Mouse (Mus musculus) limb, embryonic 11.5 days (tissue): ENCODE measurements at regions not wholly inside any gene's neighbourhood (a gene's known extent, or its start where the extent isn't known, plus 50 kb on each side); places are given as distances from the start of the nearest gene placed in this dataset.

ENCODE experiments used
- ATAC-seq: fragments of 200-750 bp; cut with Nextera tagmentation; 2 replicates; pipeline ENCODE4 v1.8.0; 2017; ENCODE audit warnings: low read depth; ENCODE audit not compliant: insufficient number of reproducible peaks, low FRiP score, low TSS enrichment
- DNase-seq: peaks from one replicate; pipeline ENCODE4 v3.0.0-alpha.2; 2015; ENCODE audit warnings: low spot score
- H3K27ac ChIP-seq: fragments of 300-500 bp; sonication (generic); replicated peaks from 2 replicates; pipeline ENCODE4 v1.5.1; 2014; ENCODE audit warnings: low read depth, mild to moderate bottlenecking, low read length
- H3K27me3 ChIP-seq: fragments of 300-500 bp; sonication (generic); 2 replicates; pipeline ENCODE4 v1.6.1; 2014; ENCODE audit warnings: mild to moderate bottlenecking, low read length, mixed read lengths; ENCODE audit not compliant: control insufficient read depth, insufficient read depth
- H3K36me3 ChIP-seq: fragments of 300-500 bp; sonication (generic); 2 replicates; pipeline ENCODE4 v1.6.1; 2014; ENCODE audit warnings: mild to moderate bottlenecking, low read length, moderate library complexity, mixed read lengths; ENCODE audit not compliant: control insufficient read depth, insufficient read depth
- H3K4me1 ChIP-seq: fragments of 300-500 bp; sonication (generic); 2 replicates; pipeline ENCODE4 v1.6.1; 2014; ENCODE audit warnings: low read length, mixed read lengths; ENCODE audit not compliant: control insufficient read depth, insufficient read depth
- H3K4me2 ChIP-seq: fragments of 300-500 bp; sonication (generic); 2 replicates; pipeline ENCODE4 v1.6.1; 2014; ENCODE audit warnings: low read depth, mild to moderate bottlenecking, moderate library complexity; ENCODE audit not compliant: severe bottlenecking
- H3K4me3 ChIP-seq: fragments of 300-500 bp; sonication (generic); 2 replicates; pipeline ENCODE4 v1.5.1; 2014; ENCODE audit warnings: low read depth, low read length
- H3K9ac ChIP-seq: fragments of 300-500 bp; sonication (generic); 2 replicates; pipeline ENCODE4 v1.6.1; 2014; ENCODE audit warnings: mild to moderate bottlenecking, low read length
- H3K9me3 ChIP-seq: fragments of 300-500 bp; sonication (generic); 2 replicates; pipeline ENCODE4 v1.6.1; 2016; ENCODE audit warnings: low read length; ENCODE audit not compliant: control insufficient read depth
- WGBS: fragments of 180-500 bp; shearing (Covaris S2); extraction: QIAGEN DNeasy Blood & Tissue Kit; methylation state at CpG from one replicate; pipeline ENCODE4 v1.1.7; 2014; 5-methylcytosine and 5-hydroxymethylcytosine counted together

GRCm38 (mm10) chr2:146631098-146631497 is 119.0 kb upstream of the Ralgapa2 start:
- Histone ChIP-seq H3K4me2 (no peak overlapping the region), H3K36me3 (no peaks in the 10 kb centered on the region), H3K4me3 (no peak overlapping the region), H3K4me1 (no peaks in the 10 kb centered on the region), H3K9me3 (no peaks in the 10 kb centered on the region), H3K27me3 (no peaks in the 10 kb centered on the region), H3K9ac (no peak overlapping the region), H3K27ac (no peak overlapping the region)
- ATAC-seq (no peak), DNase-seq (no peak)
- WGBS = 78% methylated on average over 5 of the region's 5 CpGs

GRCm38 (mm10) chr2:146633329-146634070 is 121.4 kb upstream of the Ralgapa2 start:
- Histone ChIP-seq H3K27ac (no peak overlapping the region), H3K36me3 (no peaks in the 10 kb centered on the region), H3K4me3 (no peak overlapping the region), H3K9ac (no peak overlapping the region), H3K4me1 (no peaks in the 10 kb centered on the region), H3K4me2 (no peak overlapping the region), H3K27me3 (no peaks in the 10 kb centered on the region), H3K9me3 (no peaks in the 10 kb centered on the region)
- ATAC-seq (peak; percentile 71; the same call in 1 of the 2 replicates), DNase-seq (peak; percentile 84)
- 51% methylated on average over 16 of the region's 16 CpGs for WGBS

- WGBS = 62% methylated on average over 5 of the region's 5 CpGs
- H3K4me2 ChIP-seq = no peak overlapping the region
- H3K27ac ChIP-seq = no peak overlapping the region
- H3K4me3 ChIP-seq = no peak overlapping the region
- H3K9me3 ChIP-seq = no peaks in the 10 kb centered on the region
- H3K4me1 ChIP-seq = no peaks in the 10 kb centered on the region
- DNase-seq (no peak), ATAC-seq (no peak)
- H3K27me3 ChIP-seq = no peaks in the 10 kb centered on the region
- H3K36me3 ChIP-seq = no peaks in the 10 kb centered on the region
- H3K9ac ChIP-seq = no peak overlapping the region
Measured at GRCm38 (mm10) chr2:146637573-146637972, 125.4 kb upstream of the Ralgapa2 start.

GRCm38 (mm10) chr2:146646237-146646972 is 134.3 kb upstream of the Ralgapa2 start:
- Histone ChIP-seq H3K4me1 (no peaks in the 10 kb centered on the region), H3K27me3 (no peaks in the 10 kb centered on the region), H3K9ac (no peak overlapping the region), H3K4me2 (no peak overlapping the region; the same call in 1 of the 2 replicates), H3K36me3 (no peaks in the 10 kb centered on the region), H3K27ac (no peak overlapping the region), H3K4me3 (no peak overlapping the region), H3K9me3 (no peaks in the 10 kb centered on the region)
- ATAC-seq (peak; percentile 57; the same call in 1 of the 2 replicates), DNase-seq (peak; percentile 48)
- WGBS = 30% methylated on average over 16 of the region's 16 CpGs

- Histone ChIP-seq H3K4me1 (no peaks in the 10 kb centered on the region), H3K9ac (no peak overlapping the region), H3K27ac (no peak overlapping the region), H3K4me2 (no peak overlapping the region), H3K27me3 (no peaks in the 10 kb centered on the region), H3K9me3 (no peaks in the 10 kb centered on the region), H3K36me3 (no peaks in the 10 kb centered on the region), H3K4me3 (no peak overlapping the region)
- DNase-seq = no peak
- no peak for ATAC-seq
- 88% methylated on average over 2 of the region's 2 CpGs for WGBS
Measured at GRCm38 (mm10) chr2:146646973-146647282, 134.8 kb upstream of the Ralgapa2 start.

GRCm38 (mm10) chr2:146661346-146661745 is 149.2 kb upstream of the Ralgapa2 start:
- no peak for ATAC-seq
- Histone ChIP-seq H3K4me3 (no peak overlapping the region), H3K4me2 (no peak overlapping the region), H3K27me3 (no peaks in the 10 kb centered on the region), H3K4me1 (no peaks in the 10 kb centered on the region), H3K36me3 (no peaks in the 10 kb centered on the region), H3K9me3 (no peaks in the 10 kb centered on the region), H3K9ac (no peak overlapping the region), H3K27ac (no peak overlapping the region)
- no peak for DNase-seq
- WGBS = 57% methylated on average over 3 of the region's 3 CpGs

- ATAC-seq = no peak
- WGBS = 82% methylated on average over 2 of the region's 2 CpGs
- no peaks in the 10 kb centered on the region for H3K36me3 ChIP-seq
Measured at GRCm38 (mm10) chr2:146672761-146673160, 160.6 kb upstream of the Ralgapa2 start.

GRCm38 (mm10) chr2:146681979-146682378 is 169.8 kb upstream of the Ralgapa2 start:
- no peak overlapping the region for H3K4me2 ChIP-seq
- WGBS = 69% methylated on average over 3 of the region's 3 CpGs
- H3K9me3 ChIP-seq = no peaks in the 10 kb centered on the region
- H3K9ac ChIP-seq = no peak overlapping the region
- peaks cover 4% of the 10 kb centered on the region; the same call in 1 of the 2 replicates for H3K4me1 ChIP-seq
- H3K27ac ChIP-seq = no peak overlapping the region
- H3K36me3 ChIP-seq = no peaks in the 10 kb centered on the region
- H3K27me3 ChIP-seq = no peaks in the 10 kb centered on the region
- no peak for ATAC-seq
- DNase-seq = no peak
- H3K4me3 ChIP-seq = no peak overlapping the region

More at GRCm38 (mm10) chr2:146672761-146673160, 160.6 kb upstream of the Ralgapa2 start:
- no peak overlapping the region for H3K4me2 ChIP-seq
- H3K9ac ChIP-seq = no peak overlapping the region
- no peaks in the 10 kb centered on the region for H3K27me3 ChIP-seq
- no peak for DNase-seq
- H3K4me1 ChIP-seq = no peaks in the 10 kb centered on the region
- no peak overlapping the region for H3K4me3 ChIP-seq
- no peak overlapping the region for H3K27ac ChIP-seq
- H3K9me3 ChIP-seq = no peaks in the 10 kb centered on the region
